Mouse (Mus musculus) neural tube, embryonic 11.5 days (tissue): ENCODE results near the gene Ppp1r12c. TPM values are rescaled to one million over a fixed set of nuclear protein-coding genes. Genes with fewer than 3 reads are reported as not detected.

Source experiments
- ATAC-seq: fragments of 200-750 bp; cut with Nextera tagmentation; 2 replicates; pipeline ENCODE4 v1.8.0; 2017; ENCODE audit warnings: moderate number of reproducible peaks, mild to moderate bottlenecking, moderate TSS enrichment, moderate library complexity; ENCODE audit not compliant: insufficient read depth, low FRiP score, low TSS enrichment
- DNase-seq: peaks from one replicate; pipeline ENCODE4 v3.0.0-alpha.2; 2015; ENCODE audit warnings: low spot score
- H3K27ac ChIP-seq: fragments of 300-500 bp; sonication (generic); 2 replicates; pipeline ENCODE4 v1.5.1; 2014; ENCODE audit warnings: low read depth, mild to moderate bottlenecking, low read length
- H3K27me3 ChIP-seq: fragments of 300-500 bp; sonication (generic); 2 replicates; pipeline ENCODE4 v1.6.1; 2014; ENCODE audit warnings: mild to moderate bottlenecking, low read length, mixed read lengths; ENCODE audit not compliant: control insufficient read depth, insufficient read depth
- H3K36me3 ChIP-seq: fragments of 300-500 bp; sonication (generic); 2 replicates; pipeline ENCODE4 v1.6.1; 2014; ENCODE audit warnings: mild to moderate bottlenecking, low read length, moderate library complexity, mixed read lengths; ENCODE audit not compliant: control insufficient read depth, insufficient read depth
- H3K4me1 ChIP-seq: fragments of 300-500 bp; sonication (generic); 2 replicates; pipeline ENCODE4 v1.6.1; 2014; ENCODE audit warnings: low read length, mixed read lengths; ENCODE audit not compliant: control insufficient read depth, insufficient read depth
- H3K4me2 ChIP-seq: fragments of 300-500 bp; sonication (generic); 2 replicates; pipeline ENCODE4 v1.6.1; 2014; ENCODE audit warnings: low read depth, mild to moderate bottlenecking, moderate library complexity
- H3K4me3 ChIP-seq: fragments of 300-500 bp; sonication (generic); 2 replicates; pipeline ENCODE4 v1.5.1; 2014; ENCODE audit warnings: low read depth, low read length
- H3K9ac ChIP-seq: fragments of 300-500 bp; sonication (generic); 2 replicates; pipeline ENCODE4 v1.6.1; 2014; ENCODE audit warnings: mild to moderate bottlenecking, low read length
- H3K9me3 ChIP-seq: fragments of 300-500 bp; sonication (generic); 2 replicates; pipeline ENCODE4 v1.6.1; 2016; ENCODE audit warnings: low read length; ENCODE audit not compliant: control insufficient read depth
- WGBS: fragments of 180-500 bp; shearing (Covaris S2); extraction: QIAGEN DNeasy Blood & Tissue Kit; methylation state at CpG from one replicate; pipeline ENCODE4 v1.1.7; 2014; 5-methylcytosine and 5-hydroxymethylcytosine counted together
- polyA plus RNA-seq: library from polyadenylated mRNA; unstranded; fragments of >200 nt; fragmentation: Nextera tagmentation; extraction: Ambion mirVana; gene quantifications from 2 replicates; pipeline ENCODE4 v1.2.1, GENCODE M21; 2014

Gene Ppp1r12c
- polyA plus RNA-seq: 41.1 and 43.3 TPM in 2 replicates

DNA sequence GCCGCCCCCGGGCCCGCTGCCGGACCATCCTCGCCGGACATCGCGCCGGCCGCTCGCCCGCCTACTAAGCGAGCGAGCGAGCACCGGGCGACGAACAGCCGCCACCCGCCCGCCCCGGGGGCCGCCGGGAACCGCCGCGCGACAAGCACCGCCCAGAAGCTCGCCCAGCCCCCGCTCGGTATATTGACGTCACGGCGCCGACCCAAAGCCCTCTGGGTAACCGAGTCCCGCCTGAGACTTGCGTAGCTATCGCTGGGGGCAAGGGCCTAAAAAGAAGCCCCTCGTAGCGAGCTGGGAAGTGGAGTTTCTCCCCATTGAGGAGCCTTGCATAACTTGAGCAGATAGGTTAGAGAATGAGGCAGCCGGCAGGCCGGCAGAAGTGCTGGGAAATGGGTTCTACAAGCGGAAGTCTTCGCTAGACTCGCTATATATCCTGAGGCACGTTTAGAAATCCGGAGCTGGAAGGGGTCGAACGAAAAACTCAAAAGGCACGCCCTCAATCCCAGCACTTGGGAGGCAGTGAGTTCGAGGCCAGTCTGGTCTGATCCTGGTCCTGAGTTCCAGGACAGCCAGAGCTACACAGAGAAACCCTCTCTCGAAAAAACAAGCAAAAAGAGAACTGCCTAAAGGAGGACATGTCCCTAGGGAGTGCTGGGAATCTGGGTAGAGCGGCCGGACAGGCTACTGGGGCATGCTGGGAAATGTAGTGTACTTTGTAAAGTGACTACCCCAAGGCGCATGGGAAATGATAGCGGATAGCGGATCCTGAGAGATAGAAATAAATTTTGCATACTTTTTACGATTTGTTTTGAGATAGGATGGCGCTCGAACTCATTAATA, at the start of gene Ppp1r12c:
TSS of gene Ppp1r12c (minus strand) at position 123 of the 840 bp plus-strand sequence.
- WGBS: under 1% methylated on average over 60 of the region's 62 CpGs
- Histone ChIP-seq H3K36me3 (no peaks in the 10 kb centered on the region), H3K4me1 (peaks cover 28% of the 10 kb centered on the region), H3K4me2 (peak within 1 kb of the TSS; percentile 65), H3K27ac (peak within 1 kb of the TSS; percentile 79), H3K27me3 (no peaks in the 10 kb centered on the region), H3K9me3 (no peaks in the 10 kb centered on the region), H3K4me3 (peak within 1 kb of the TSS; percentile 94), H3K9ac (peak within 1 kb of the TSS; percentile 92)
- ATAC-seq: peak; percentile 87
- DNase-seq: peak; percentile 92

- 5% methylated on average over 33 of the region's 33 CpGs for WGBS
- Histone ChIP-seq H3K27ac (peak within 1 kb of the TSS; percentile 56; the same call in 1 of the 2 replicates), H3K4me3 (peak within 1 kb of the TSS; percentile 27), H3K9ac (peak within 1 kb of the TSS; percentile 50), H3K27me3 (no peaks in the 10 kb centered on the region), H3K36me3 (no peaks in the 10 kb centered on the region), H3K9me3 (no peaks in the 10 kb centered on the region), H3K4me2 (peak within 1 kb of the TSS; percentile 44), H3K4me1 (0 out of 2 replicates have a peak, but pooled peaks cover 8% of the 10 kb centered on the region)
- DNase-seq (peak; percentile 60), ATAC-seq (peak; percentile 43)
These were observed 45.8 kb upstream of the Ppp1r12c start, which contains the start of gene Syt5 for GRCm38 (mm10) chr7:4547221-4547641. Gene Syt5, minus strand, starts transcription at chr7:4547541.

- peak; percentile 91 for DNase-seq
- Histone ChIP-seq H3K9me3 (no peaks in the 10 kb centered on the region), H3K4me3 (peak overlapping the region; percentile 27), H3K9ac (peak overlapping the region; percentile 50), H3K27ac (peak overlapping the region; percentile 56; the same call in 1 of the 2 replicates), H3K27me3 (no peaks in the 10 kb centered on the region), H3K36me3 (no peaks in the 10 kb centered on the region), H3K4me2 (peak overlapping the region; percentile 44), H3K4me1 (0 out of 2 replicates have a peak, but pooled peaks cover 8% of the 10 kb centered on the region)
- ATAC-seq: peak; percentile 95
- WGBS: 4% methylated on average over 26 of the region's 26 CpGs
These were observed 45.2 kb upstream of the Ppp1r12c start for GRCm38 (mm10) chr7:4546591-4547131.

- peak overlapping the region; percentile 27; the same call in 1 of the 2 replicates for H3K4me3 ChIP-seq
- ATAC-seq: peak; percentile 38; the same call in 1 of the 2 replicates
- 0 out of 2 replicates have a peak, but pooled peaks cover 8% of the 10 kb centered on the region for H3K4me1 ChIP-seq
- no peak for DNase-seq
- H3K4me2 ChIP-seq: peak overlapping the region; percentile 44
- H3K27me3 ChIP-seq: no peaks in the 10 kb centered on the region
- H3K9me3 ChIP-seq: no peaks in the 10 kb centered on the region
- H3K27ac ChIP-seq: no peak overlapping the region
- 75% methylated on average over 15 of the region's 15 CpGs for WGBS
- H3K9ac ChIP-seq: no peak overlapping the region; the same call in 1 of the 2 replicates
- H3K36me3 ChIP-seq: no peaks in the 10 kb centered on the region
These were observed 44.6 kb upstream of the Ppp1r12c start for GRCm38 (mm10) chr7:4546050-4546449.

GRCm38 (mm10) chr7:4542013-4542412, 40.5 kb upstream of the Ppp1r12c start:
- WGBS: 26% methylated on average over 17 of the region's 17 CpGs

DNA sequence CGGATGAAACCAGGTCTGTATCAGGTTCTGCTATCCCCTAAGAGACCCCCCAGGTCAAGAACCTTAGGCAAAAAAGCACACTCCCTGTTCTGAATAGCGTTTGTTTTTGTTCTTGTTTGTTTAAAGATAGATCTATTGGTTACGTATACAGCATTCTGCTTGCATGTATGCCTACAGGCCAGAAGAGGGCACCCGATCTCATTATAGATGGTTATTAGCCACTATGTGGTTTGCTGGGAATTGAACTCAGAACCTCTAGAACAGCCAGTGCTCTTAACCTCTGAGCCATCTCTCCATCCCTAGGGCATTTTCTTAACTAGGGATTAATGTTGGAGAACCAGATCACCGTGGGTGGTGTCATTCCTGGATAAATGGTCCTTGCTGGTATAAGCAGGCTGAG, 39.9 kb upstream of the Ppp1r12c start:
- 59% methylated on average over 5 of the region's 5 CpGs for WGBS
- no peak for DNase-seq
- H3K4me2 ChIP-seq: no peak overlapping the region

More at GRCm38 (mm10) chr7:4542013-4542412, 40.5 kb upstream of the Ppp1r12c start:
- no peaks in the 10 kb centered on the region for H3K36me3 ChIP-seq
- no peak overlapping the region for H3K9ac ChIP-seq
- ATAC-seq: no peak
- 0 out of 2 replicates have a peak, but pooled peaks cover 5% of the 10 kb centered on the region for H3K4me1 ChIP-seq
- no peak for DNase-seq
- H3K9me3 ChIP-seq: no peaks in the 10 kb centered on the region
- no peak overlapping the region for H3K27ac ChIP-seq
- H3K4me2 ChIP-seq: no peak overlapping the region
- no peak overlapping the region for H3K4me3 ChIP-seq
- H3K27me3 ChIP-seq: no peaks in the 10 kb centered on the region

GRCm38 (mm10) chr7:4539019-4539418, 37.5 kb upstream of the Ppp1r12c start:
- Histone ChIP-seq H3K9me3 (no peaks in the 10 kb centered on the region), H3K4me3 (no peak overlapping the region), H3K27ac (no peak overlapping the region), H3K4me1 (no peaks in the 10 kb centered on the region), H3K9ac (no peak overlapping the region), H3K36me3 (no peaks in the 10 kb centered on the region), H3K4me2 (no peak overlapping the region), H3K27me3 (no peaks in the 10 kb centered on the region)
- no peak for ATAC-seq
- DNase-seq: no peak
- 72% methylated on average over 2 of the region's 2 CpGs for WGBS

More for the DNA sequence above, 39.9 kb upstream of the Ppp1r12c start:
- no peak for ATAC-seq
- Histone ChIP-seq H3K4me3 (no peak overlapping the region), H3K9ac (no peak overlapping the region), H3K9me3 (no peaks in the 10 kb centered on the region), H3K36me3 (no peaks in the 10 kb centered on the region), H3K27me3 (no peaks in the 10 kb centered on the region), H3K4me1 (0 out of 2 replicates have a peak, but pooled peaks cover 3% of the 10 kb centered on the region), H3K27ac (no peak overlapping the region)

GRCm38 (mm10) chr7:4537181-4537580, 35.7 kb upstream of the Ppp1r12c start:
- Histone ChIP-seq H3K4me2 (no peak overlapping the region), H3K27ac (no peak overlapping the region), H3K4me1 (no peaks in the 10 kb centered on the region), H3K27me3 (no peaks in the 10 kb centered on the region), H3K36me3 (no peaks in the 10 kb centered on the region), H3K9me3 (no peaks in the 10 kb centered on the region), H3K4me3 (no peak overlapping the region), H3K9ac (no peak overlapping the region)
- ATAC-seq: no peak
- no peak for DNase-seq
- 54% methylated on average over 4 of the region's 4 CpGs for WGBS
